Mouse (Mus musculus) liver, embryonic 13.5 days (tissue): ENCODE results near the gene Prrx1. TPM values are rescaled to one million over a fixed set of nuclear protein-coding genes. Genes with fewer than 3 reads are reported as not detected.

ENCODE experiments used
- ATAC-seq: fragments of 200-750 bp; cut with Nextera tagmentation; 2 replicates; pipeline ENCODE4 v1.8.0; 2017; ENCODE audit warnings: low read depth, mild to moderate bottlenecking, moderate number of reproducible peaks, moderate library complexity
- DNase-seq: peaks from one replicate; pipeline ENCODE4 v3.0.0; 2022
- H3K27ac ChIP-seq: fragments of 300-500 bp; sonication (generic); 2 replicates; pipeline ENCODE4 v1.5.1; 2015; ENCODE audit warnings: moderate library complexity, mild to moderate bottlenecking, inconsistent platforms
- H3K27me3 ChIP-seq: fragments of 300-500 bp; sonication (generic); 2 replicates; pipeline ENCODE4 v1.6.1; 2015; ENCODE audit warnings: mild to moderate bottlenecking, inconsistent platforms
- H3K36me3 ChIP-seq: fragments of 300-500 bp; sonication (generic); 2 replicates; pipeline ENCODE4 v1.6.1; 2015; ENCODE audit warnings: mild to moderate bottlenecking, inconsistent platforms
- H3K4me1 ChIP-seq: fragments of 300-500 bp; sonication (generic); replicated peaks from 2 replicates; pipeline ENCODE4 v1.6.1; 2015; ENCODE audit warnings: inconsistent platforms
- H3K4me2 ChIP-seq: fragments of 300-500 bp; sonication (generic); 2 replicates; pipeline ENCODE4 v1.6.1; 2015; ENCODE audit warnings: inconsistent platforms, mild to moderate bottlenecking, moderate library complexity
- H3K4me3 ChIP-seq: fragments of 300-500 bp; sonication (generic); replicated peaks from 2 replicates; pipeline ENCODE4 v1.5.1; 2015; ENCODE audit warnings: mild to moderate bottlenecking, inconsistent platforms
- H3K9ac ChIP-seq: fragments of 300-500 bp; sonication (generic); 2 replicates; pipeline ENCODE4 v1.6.1; 2015; ENCODE audit warnings: mild to moderate bottlenecking, inconsistent platforms
- H3K9me3 ChIP-seq: fragments of 300-500 bp; sonication (generic); replicated peaks from 2 replicates; pipeline ENCODE4 v1.6.1; 2016; ENCODE audit warnings: inconsistent platforms
- WGBS: fragments of 180-500 bp; shearing (Covaris S2); methylation state at CpG from one replicate; pipeline ENCODE4 v1.1.7; 2015; ENCODE audit not compliant: insufficient replicate concordance; 5-methylcytosine and 5-hydroxymethylcytosine counted together
- polyA plus RNA-seq: library from polyadenylated mRNA; unstranded; fragments of >200 nt; fragmentation: Nextera tagmentation; extraction: Ambion mirVana; gene quantifications from 2 replicates; pipeline ENCODE4 v1.2.1, GENCODE M21; 2015

The Prrx1 gene
- polyA plus RNA-seq, 1 experiment from 2014 or later = 0.25 TPM

DNA sequence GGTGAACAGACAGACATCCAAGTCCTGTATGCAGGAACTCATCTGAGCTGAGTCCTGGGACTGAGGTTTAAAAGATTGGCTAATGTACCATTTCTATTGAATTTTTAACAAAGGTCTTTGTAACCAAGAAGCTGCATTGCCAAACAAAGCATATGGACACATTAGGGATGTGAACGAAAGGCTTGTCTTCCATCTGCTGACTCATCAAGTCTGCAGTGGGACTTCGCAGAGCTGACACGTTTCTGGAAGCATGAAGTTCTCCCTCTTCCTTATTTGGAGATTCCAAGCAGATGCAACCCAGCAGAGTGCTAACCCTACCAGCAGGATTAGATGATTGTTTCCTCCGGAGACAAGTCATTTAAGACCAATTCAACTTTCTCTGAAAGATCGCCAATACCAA is 61.2 kb downstream of the Prrx1 start:
- Histone ChIP-seq H3K9me3 (no peaks in the 10 kb centered on the region), H3K36me3 (no peaks in the 10 kb centered on the region), H3K4me1 (no peaks in the 10 kb centered on the region), H3K27ac (no peak overlapping the region), H3K27me3 (no peaks in the 10 kb centered on the region), H3K4me2 (no peak overlapping the region), H3K9ac (no peak overlapping the region), H3K4me3 (no peak overlapping the region)
- 69% methylated on average over 5 of the region's 5 CpGs for WGBS
- ATAC-seq (no peak), DNase-seq (no peak)

DNA sequence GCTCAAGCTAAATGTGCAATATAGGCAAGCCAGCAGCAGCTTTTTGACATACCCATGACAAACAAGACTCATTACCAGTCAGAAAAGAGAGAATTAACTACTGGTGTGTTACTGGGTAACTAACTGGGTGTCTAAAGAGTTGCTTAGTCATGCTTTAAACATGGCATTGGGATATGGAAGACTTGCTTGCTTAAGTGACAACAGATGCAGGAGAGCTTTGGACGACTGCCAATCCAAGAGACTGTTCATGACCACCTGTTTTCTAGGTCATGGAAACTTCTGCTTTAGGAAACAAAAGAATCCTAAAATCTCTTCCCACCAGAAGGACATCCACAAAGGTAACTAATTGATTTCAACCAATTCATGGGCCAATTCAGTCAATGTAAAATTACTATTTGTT is 61.7 kb downstream of the Prrx1 start:
- 58% methylated on average over 1 of the region's 1 CpGs for WGBS
- no peak for DNase-seq

DNA sequence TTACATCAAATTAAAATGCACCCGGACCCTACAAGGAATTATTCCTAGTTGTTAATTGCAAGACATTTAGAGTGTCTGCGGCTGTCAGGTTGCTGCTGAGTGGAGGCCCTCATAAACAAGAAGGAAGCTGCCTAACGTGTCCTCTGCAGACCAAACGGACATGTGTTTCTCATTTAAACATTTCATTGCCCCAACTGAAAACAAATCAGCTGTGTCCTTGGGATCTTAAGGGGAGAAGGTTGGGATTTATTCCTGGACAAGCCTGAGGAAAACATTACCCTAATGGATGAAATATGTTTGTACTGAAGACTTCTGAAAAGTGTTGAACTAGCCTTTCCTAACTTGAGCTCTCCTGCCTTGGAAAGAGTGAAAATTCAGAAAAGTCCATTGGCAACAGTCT is 74.6 kb downstream of the Prrx1 start:
- H3K4me3 ChIP-seq = no peak overlapping the region

More for the DNA sequence above, 61.7 kb downstream of the Prrx1 start:
- H3K9ac ChIP-seq = no peak overlapping the region
- H3K4me1 ChIP-seq = no peaks in the 10 kb centered on the region
- H3K4me2 ChIP-seq = no peak overlapping the region
- no peak for ATAC-seq
- no peaks in the 10 kb centered on the region for H3K36me3 ChIP-seq
- H3K27me3 ChIP-seq = no peaks in the 10 kb centered on the region
- H3K9me3 ChIP-seq = no peaks in the 10 kb centered on the region
- no peak overlapping the region for H3K27ac ChIP-seq
- no peak overlapping the region for H3K4me3 ChIP-seq

DNA sequence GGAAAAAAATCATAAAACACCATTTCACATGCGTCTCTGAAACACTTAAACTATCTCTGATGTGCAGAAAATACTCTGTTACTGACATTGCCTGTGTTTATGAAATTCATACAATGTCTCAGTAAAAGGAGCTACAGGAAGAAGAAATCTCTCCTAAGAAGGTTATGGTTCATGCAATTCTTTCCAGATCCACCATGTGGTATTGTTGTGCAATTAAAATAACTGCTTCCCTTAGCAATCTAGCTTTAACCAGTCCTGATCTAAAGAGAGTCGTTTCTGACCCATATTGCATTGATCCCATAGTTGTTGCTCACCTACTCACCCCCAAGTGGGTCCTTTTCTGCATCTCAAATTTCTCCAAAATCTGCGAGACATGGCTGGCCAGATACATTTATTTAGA is 82.3 kb downstream of the Prrx1 start:
- 45% methylated on average over 3 of the region's 3 CpGs for WGBS
- Histone ChIP-seq H3K27ac (no peak overlapping the region), H3K4me1 (no peaks in the 10 kb centered on the region), H3K4me3 (no peak overlapping the region), H3K4me2 (no peak overlapping the region), H3K36me3 (no peaks in the 10 kb centered on the region), H3K9me3 (no peaks in the 10 kb centered on the region), H3K27me3 (no peaks in the 10 kb centered on the region), H3K9ac (no peak overlapping the region)
- ATAC-seq (no peak), DNase-seq (no peak)

More for the DNA sequence above, 74.6 kb downstream of the Prrx1 start:
- Histone ChIP-seq H3K36me3 (no peaks in the 10 kb centered on the region), H3K4me2 (no peak overlapping the region), H3K4me1 (no peaks in the 10 kb centered on the region), H3K9ac (no peak overlapping the region), H3K27me3 (no peaks in the 10 kb centered on the region), H3K27ac (no peak overlapping the region), H3K9me3 (no peaks in the 10 kb centered on the region)
- WGBS = 65% methylated on average over 4 of the region's 4 CpGs
- ATAC-seq (no peak), DNase-seq (no peak)

DNA sequence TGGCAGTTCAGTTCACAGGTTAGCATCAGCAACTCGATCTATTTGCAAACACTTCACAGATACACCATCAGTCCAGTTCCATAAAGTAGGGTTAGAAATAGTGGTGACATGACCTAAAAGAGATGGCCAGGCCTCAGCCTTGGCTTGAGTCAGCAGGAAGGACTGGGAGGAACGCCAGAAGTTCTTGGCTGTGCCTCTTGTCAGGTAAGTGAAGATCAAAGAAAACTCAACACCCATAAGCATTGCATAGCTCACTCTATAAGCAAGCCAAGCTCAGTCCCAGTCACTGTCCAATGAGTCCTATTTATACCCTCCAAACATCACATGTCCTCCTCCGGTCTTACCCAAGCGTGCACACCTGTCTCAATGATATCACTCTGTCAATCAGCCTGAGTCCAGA is 87.2 kb downstream of the Prrx1 start:
- Histone ChIP-seq H3K4me2 (no peak overlapping the region), H3K4me1 (no peaks in the 10 kb centered on the region), H3K36me3 (no peaks in the 10 kb centered on the region), H3K9ac (no peak overlapping the region), H3K9me3 (no peaks in the 10 kb centered on the region), H3K4me3 (no peak overlapping the region), H3K27ac (no peak overlapping the region), H3K27me3 (no peaks in the 10 kb centered on the region)
- ATAC-seq = no peak
- 77% methylated on average over 4 of the region's 4 CpGs for WGBS
- DNase-seq = no peak

DNA sequence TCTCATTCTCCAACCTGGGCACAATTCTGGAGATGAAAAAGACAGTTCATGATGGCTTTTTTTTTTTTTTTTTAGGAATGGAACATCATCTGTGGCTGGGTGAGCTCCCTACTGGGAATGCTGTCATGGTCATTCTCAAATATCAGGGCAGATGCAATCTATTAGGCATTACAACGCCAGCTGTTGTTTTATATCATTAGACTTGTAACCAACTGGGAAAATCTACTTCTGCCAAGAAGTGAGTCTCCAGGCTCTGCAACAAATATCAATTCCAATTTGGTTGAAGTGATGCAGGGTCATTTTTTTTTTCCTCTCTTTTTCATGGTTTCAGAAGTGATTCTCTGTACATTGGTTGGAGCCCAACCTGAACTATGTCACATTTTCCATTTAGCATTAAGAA is 91.7 kb downstream of the Prrx1 start:
- Histone ChIP-seq H3K4me3 (no peak overlapping the region), H3K4me2 (no peak overlapping the region), H3K27ac (no peak overlapping the region), H3K4me1 (no peaks in the 10 kb centered on the region), H3K9me3 (no peaks in the 10 kb centered on the region), H3K9ac (no peak overlapping the region), H3K36me3 (no peaks in the 10 kb centered on the region), H3K27me3 (no peaks in the 10 kb centered on the region)
- ATAC-seq (no peak), DNase-seq (no peak)
- WGBS = 61% methylated on average over 1 of the region's 1 CpGs

DNA sequence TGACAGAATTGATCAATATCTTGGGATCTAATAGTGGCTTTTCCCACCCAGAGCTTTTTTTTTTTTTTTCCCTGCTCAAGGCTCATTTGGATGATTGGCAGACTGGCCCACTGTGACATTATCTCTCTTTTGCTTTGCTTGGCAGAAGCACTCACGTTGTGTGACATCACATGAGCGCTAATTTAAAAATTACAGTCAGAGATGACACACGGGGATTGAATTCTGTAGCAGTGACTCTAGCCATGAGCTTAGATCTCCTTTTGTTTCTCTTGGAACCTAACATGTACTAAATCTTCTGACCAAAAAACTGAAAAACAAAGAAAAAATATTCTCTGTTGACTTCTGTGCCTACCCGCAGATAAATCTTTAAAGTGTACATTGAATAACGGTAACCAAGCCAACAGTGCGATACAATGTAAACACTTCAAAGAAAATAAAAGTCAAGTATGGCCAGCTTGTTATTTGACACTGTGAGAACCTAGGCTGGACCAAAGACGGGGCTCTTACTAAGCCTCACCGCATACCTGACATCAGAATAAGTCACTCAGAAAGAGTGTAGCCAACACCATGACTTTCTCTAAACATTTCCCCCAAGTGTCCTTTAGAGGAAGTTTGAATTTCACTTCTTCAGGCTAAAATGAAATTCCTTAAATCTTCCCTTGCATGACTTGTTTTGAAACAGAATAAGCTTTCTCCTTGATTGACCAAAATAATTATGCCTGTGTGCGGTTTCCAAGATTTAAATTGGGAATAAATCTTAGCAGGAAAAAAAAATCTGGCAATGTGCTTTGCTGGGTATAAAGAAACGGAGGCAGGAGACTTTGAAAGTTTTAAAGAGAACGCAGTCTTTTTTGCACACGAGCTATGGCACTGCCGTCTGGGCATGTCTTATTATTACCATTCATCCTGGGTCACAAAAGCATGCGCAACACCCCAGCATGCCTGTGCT is 104.3 kb downstream of the Prrx1 start:
- no peak overlapping the region for H3K9ac ChIP-seq
- H3K27ac ChIP-seq = no peak overlapping the region
- H3K4me3 ChIP-seq = no peak overlapping the region
- no peaks in the 10 kb centered on the region for H3K9me3 ChIP-seq
- H3K36me3 ChIP-seq = no peaks in the 10 kb centered on the region
- no peak overlapping the region for H3K4me2 ChIP-seq
- ATAC-seq (no peak), DNase-seq (no peak)
- H3K27me3 ChIP-seq = no peaks in the 10 kb centered on the region
- no peaks in the 10 kb centered on the region for H3K4me1 ChIP-seq
- WGBS = 73% methylated on average over 14 of the region's 14 CpGs

DNA sequence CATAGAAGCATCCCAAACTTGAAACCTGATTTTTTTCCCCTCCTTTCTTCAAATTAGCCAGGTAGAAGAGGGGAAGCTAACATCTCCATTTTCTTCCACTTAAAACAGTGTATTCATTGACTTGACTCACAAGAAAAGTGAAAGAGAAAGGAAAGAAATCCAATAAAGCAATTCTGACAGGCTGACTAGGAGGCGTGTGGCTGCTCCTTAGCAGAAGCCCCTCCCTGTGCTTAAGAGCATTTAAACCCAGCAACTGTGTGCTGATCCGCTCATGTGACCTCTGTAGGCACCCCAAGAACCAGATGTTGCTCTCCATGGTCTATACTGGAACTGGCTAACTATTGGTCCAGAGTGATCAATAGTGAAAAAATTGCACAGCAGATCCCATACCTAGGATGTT is 114.7 kb downstream of the Prrx1 start:
- Histone ChIP-seq H3K27ac (no peak overlapping the region), H3K9me3 (no peaks in the 10 kb centered on the region), H3K4me3 (no peak overlapping the region), H3K36me3 (no peaks in the 10 kb centered on the region), H3K4me1 (no peaks in the 10 kb centered on the region), H3K9ac (no peak overlapping the region), H3K27me3 (no peaks in the 10 kb centered on the region), H3K4me2 (no peak overlapping the region)
- WGBS = 54% methylated on average over 2 of the region's 2 CpGs
- ATAC-seq (no peak), DNase-seq (no peak)

DNA sequence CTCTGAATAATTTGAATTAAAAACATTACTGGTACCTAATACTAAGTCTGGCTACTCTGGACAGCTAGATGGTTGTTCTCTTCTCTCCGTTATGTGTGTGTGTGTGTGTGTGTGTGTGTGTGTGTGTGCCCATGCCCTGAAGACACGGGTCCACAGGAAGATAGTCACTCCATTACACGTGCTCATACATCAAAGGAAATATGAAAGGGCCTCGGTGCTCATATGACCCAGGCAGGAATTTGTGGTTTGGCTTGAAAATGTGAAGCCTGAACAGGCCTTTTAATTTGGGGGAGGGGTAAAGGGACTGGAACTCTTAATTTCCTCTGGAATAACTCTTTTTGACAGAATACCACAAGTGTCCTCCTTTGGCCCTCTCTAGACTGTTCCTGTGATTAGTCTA is 115.5 kb downstream of the Prrx1 start:
- ATAC-seq = no peak
- 42% methylated on average over 4 of the region's 4 CpGs for whole genome bisulfite sequencing
- Histone ChIP-seq H3K27ac (no peak overlapping the region), H3K4me3 (no peak overlapping the region), H3K36me3 (no peaks in the 10 kb centered on the region), H3K27me3 (no peaks in the 10 kb centered on the region), H3K4me2 (no peak overlapping the region), H3K4me1 (no peaks in the 10 kb centered on the region), H3K9me3 (no peaks in the 10 kb centered on the region), H3K9ac (no peak overlapping the region)
- no peak for DNase-seq

Other genes with a start within 250 kb of the Prrx1 start
- gene Mroh9, start 228.0 kb downstream of the Prrx1 start, polyA plus RNA-seq = not detected in 2 replicates
- gene Gorab, start 90.0 kb upstream of the Prrx1 start, polyA plus RNA-seq = 5.1 and 5.7 TPM in 2 replicates